Mouse (Mus musculus) CD4-positive, CD25-positive, alpha-beta regulatory T cell, adult 9 weeks (primary cell): ENCODE measurements around the gene Dnajc6. TPM values are rescaled to one million over a fixed set of nuclear protein-coding genes. Genes with fewer than 3 reads are reported as not detected.

ENCODE experiments used
- polyA plus RNA-seq: library from polyadenylated mRNA; unstranded; fragments of 100-300 nt; shearing (Covaris generic); gene quantifications from one replicate; pipeline ENCODE4 v1.2.1, GENCODE M21; 2017

The Dnajc6 gene
- 1.4 TPM for polyA plus RNA-seq

GRCm38 (mm10) chr4:101496534-101497237 is at the start of gene Dnajc6:
Dnajc6 (plus strand) TSS chr4:101496648.

GRCm38 (mm10) chr4:101647196-101647905 is 150.9 kb downstream of the Dnajc6 start, which contains the start of gene Leprot:
Leprot (plus strand) TSS chr4:101647718.

Other genes with a start within 250 kb of the Dnajc6 start
- 322 TPM for gene Jak1, start 231.4 kb upstream of the Dnajc6 start, polyA plus RNA-seq
- gene Ak4, start 77.4 kb upstream of the Dnajc6 start, polyA plus RNA-seq, result 0.55 TPM
- gene Leprot, start 151.1 kb downstream of the Dnajc6 start, polyA plus RNA-seq, result 82.9 TPM
- gene Lepr, start 220.8 kb downstream of the Dnajc6 start, polyA plus RNA-seq, result not detected